Mouse (Mus musculus): Measurements from ENCODE around the gene Ncapg2.

DNA sequence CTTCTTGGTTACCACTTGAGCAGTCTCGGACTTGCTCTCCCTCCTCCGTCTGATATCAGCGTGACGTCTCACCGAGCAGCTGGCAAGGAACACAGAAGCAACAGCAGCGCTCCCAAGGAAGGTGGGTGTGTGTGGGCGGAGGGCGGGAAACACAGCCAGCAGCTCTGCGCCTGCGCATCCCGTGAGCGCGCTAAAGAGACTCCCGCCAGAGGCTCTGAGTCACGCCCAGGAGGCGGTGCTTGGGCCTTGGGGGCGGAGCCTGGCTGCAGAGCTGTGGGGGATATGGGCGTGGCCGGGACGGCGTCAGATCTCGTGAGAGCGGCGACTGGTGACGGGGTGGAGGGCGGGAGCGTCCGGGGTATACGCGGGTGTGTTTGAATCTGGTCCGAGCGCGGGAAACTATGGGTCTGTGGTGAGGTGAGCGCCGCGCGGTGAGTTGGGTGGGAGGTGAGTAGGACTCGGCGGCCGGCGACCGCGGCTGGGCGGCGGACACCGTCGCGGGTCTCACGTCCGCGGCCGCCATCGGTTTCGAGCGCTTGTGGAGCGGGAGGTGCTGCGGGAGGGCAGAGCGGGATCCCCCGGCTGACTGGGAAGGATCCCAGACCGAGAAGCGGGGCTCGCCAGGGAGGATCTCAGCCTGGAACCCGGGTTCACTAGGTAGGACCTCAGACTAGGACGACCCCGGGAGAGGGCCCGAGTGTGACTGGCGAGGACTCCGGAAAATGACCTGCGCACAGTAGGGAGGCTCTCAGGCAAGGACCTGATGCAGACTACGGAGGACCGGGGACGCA lies at the start of gene Ncapg2:
- TF ChIP-seq CTCF (IDR thresholded peaks at IDR 0.05; ENCODE audit: low read depth): no peak; the same call in 1 of the 2 replicates
- no peak for TF ChIP-seq EP300 (optimal IDR thresholded peaks at IDR 0.05)
